Mouse (Mus musculus) lung, adult 2 months (tissue): ENCODE measurements around the gene Gjb4.

Experiments
- CTCF ChIP-seq: fragments of 200-500 bp; IDR thresholded peaks from 2 replicates; pipeline ENCODE4 v1.5.1; 2011; ENCODE audit warnings: mild to moderate bottlenecking, low read length, control low read depth; ENCODE audit not compliant: insufficient read depth
- POLR2A ChIP-seq: fragments of 200-500 bp; IDR thresholded peaks from 2 replicates; pipeline ENCODE4 v1.6.1; 2011; ENCODE audit warnings: low read depth, mild to moderate bottlenecking, control low read depth, low read length, borderline replicate concordance; ENCODE audit errors: extremely low read depth

DNA sequence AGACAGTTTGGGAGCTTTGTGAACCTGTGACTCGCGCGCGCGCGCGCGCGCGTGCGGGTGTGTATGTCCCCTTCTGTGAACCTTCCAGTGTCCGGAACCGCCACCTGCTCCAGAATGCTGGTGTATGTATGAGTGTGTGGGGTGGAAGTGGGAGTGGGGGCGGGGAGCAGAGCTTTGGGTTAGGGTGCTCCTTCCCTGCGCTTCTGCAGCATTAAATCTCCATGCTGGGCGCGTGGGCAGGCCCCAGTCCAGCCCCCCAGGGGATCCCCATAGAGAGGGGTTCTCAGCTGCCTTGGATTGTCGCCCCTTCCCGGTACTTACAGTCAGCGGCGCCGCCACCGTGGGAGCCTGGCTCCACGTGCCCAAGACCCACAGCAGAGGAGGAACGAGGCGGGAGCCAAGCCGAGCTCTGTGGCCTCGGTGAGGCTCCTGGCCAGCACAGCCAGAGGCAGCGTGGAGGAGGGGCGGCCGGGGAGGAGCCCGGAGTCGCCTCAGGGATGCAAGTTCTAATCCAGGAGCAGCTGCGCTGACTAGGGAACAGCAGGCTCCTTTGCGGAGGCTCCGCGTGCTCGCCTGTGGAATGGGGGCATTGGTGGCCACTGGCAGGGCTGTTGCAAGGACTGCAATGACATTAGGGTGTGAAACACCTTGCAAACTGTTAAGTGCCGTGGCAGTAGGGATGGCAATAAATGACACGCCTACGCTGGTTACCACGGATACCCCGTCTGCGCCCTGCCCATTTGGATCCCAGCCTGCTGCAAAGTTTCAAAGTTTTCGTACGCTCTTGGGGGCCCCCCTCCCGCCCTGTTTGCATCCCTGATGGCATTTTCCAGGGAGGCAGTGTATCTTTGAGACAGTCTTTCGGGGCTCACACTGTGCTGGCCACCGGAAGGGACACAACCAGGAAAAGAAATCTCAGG lies 23.4 kb downstream of the Gjb4 start, which contains the start of gene Gjb3:
- TF ChIP-seq CTCF (no peak), POLR2A (no peak)
